Mouse (Mus musculus): ENCODE measurements around the gene 2300002M23Rik. TPM values are rescaled to one million over a fixed set of nuclear protein-coding genes. Genes with fewer than 3 reads are reported as not detected.

The 2300002M23Rik gene
- polyA plus RNA-seq, 1 experiment from 2014 or later, result not detected

DNA sequence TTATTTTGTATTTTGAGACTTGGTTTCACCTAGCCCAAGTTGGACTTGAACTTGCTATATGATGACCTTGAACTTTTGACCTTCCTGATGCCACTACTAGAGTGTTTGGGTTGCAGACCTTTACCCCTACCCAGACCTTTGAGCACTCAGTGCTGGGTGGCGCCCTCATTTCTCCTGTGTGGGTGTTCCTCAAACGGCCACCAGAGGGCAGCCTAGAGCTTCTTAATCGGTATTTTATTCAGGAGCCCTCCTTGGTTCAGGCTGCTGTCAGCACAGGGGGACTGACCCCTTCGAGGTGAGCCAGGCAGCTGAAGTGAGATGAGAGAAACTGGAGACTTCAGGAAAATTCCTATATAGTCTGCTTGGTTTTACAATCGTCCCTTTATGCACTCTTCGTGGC lies 22.6 kb upstream of the 2300002M23Rik start:
- Histone ChIP-seq H3K9me3 (no peaks in the 10 kb centered on the region), H3K27me3 (replicated peaks; ENCODE audit: low read depth, poor library complexity, severe bottlenecking) (no peaks in the 10 kb centered on the region), H3K4me1 (peaks cover 10% of the 10 kb centered on the region), H3K36me3 (replicated peaks) (no peaks in the 10 kb centered on the region), H3K4me3 (no peak overlapping the region), H3K27ac (replicated peaks) (no peak overlapping the region)
- 35% methylated on average over 6 of the region's 6 CpGs for WGBS
- peak; percentile 69 for DNase-seq (ENCODE audit: low spot score)

DNA sequence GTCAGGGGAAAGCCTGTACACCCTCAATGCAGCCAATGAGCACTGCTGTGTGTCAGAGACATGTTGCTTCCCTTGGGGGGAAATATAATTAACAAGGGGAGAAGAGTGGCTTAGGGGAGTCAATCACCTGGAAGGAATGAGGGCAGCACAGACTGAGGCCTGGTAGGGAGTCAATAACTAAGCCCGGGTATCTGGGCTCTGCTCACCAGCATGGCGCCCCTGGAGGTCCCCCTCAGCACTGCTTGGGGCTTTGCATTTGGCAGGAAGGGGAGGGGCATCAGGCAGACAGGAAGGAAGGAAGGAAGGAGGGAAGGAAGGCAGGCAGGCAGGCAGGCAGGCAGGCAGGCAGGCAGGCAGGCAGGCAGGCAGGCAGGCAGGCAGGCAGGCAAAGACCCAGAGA lies 19.8 kb upstream of the 2300002M23Rik start:
- H3K27me3 ChIP-seq (replicated peaks; ENCODE audit: low read depth, poor library complexity, severe bottlenecking), result peaks cover 7% of the 10 kb centered on the region; the same call in 1 of the 2 replicates
- H3K4me3 ChIP-seq, result no peak overlapping the region
- H3K36me3 ChIP-seq (replicated peaks), result no peaks in the 10 kb centered on the region
- DNase-seq (ENCODE audit: low spot score), result no peak
- 0 out of 2 replicates have a peak, but pooled peaks cover 2% of the 10 kb centered on the region for H3K9me3 ChIP-seq
- H3K27ac ChIP-seq (replicated peaks), result no peak overlapping the region
- H3K4me1 ChIP-seq, result peaks cover 16% of the 10 kb centered on the region
- WGBS, result 62% methylated on average over 2 of the region's 2 CpGs

- no peaks in the 10 kb centered on the region for H3K36me3 ChIP-seq (replicated peaks)
- H3K27me3 ChIP-seq (replicated peaks; ENCODE audit: low read depth, poor library complexity, severe bottlenecking), result peaks cover 7% of the 10 kb centered on the region; the same call in 1 of the 2 replicates
- 0 out of 2 replicates have a peak, but pooled peaks cover 2% of the 10 kb centered on the region for H3K9me3 ChIP-seq
- H3K4me1 ChIP-seq, result peaks cover 10% of the 10 kb centered on the region; the same call in 1 of the 2 replicates
- no peak for DNase-seq (ENCODE audit: low spot score)
- 20% methylated on average over 5 of the region's 5 CpGs for WGBS
- no peak overlapping the region for H3K4me3 ChIP-seq
- no peak overlapping the region for H3K27ac ChIP-seq (replicated peaks)
Measured at GRCm38 (mm10) chr17:35548636-35549035, 18.6 kb upstream of the 2300002M23Rik start.

- no peaks in the 10 kb centered on the region for H3K36me3 ChIP-seq (replicated peaks)
- no peak overlapping the region for H3K27ac ChIP-seq (replicated peaks)
- WGBS, result 53% methylated on average over 15 of the region's 15 CpGs
- H3K9me3 ChIP-seq, result 0 out of 2 replicates have a peak, but pooled peaks cover 2% of the 10 kb centered on the region
- H3K4me1 ChIP-seq, result peaks cover 10% of the 10 kb centered on the region; the same call in 1 of the 2 replicates
- no peak for DNase-seq (ENCODE audit: low spot score)
- peaks cover 7% of the 10 kb centered on the region; the same call in 1 of the 2 replicates for H3K27me3 ChIP-seq (replicated peaks; ENCODE audit: low read depth, poor library complexity, severe bottlenecking)
- no peak overlapping the region for H3K4me3 ChIP-seq
Measured at GRCm38 (mm10) chr17:35549437-35550142, 17.7 kb upstream of the 2300002M23Rik start.

GRCm38 (mm10) chr17:35550143-35550494 lies 17.1 kb upstream of the 2300002M23Rik start:
- Histone ChIP-seq H3K4me1 (peaks cover 10% of the 10 kb centered on the region; the same call in 1 of the 2 replicates), H3K9me3 (0 out of 2 replicates have a peak, but pooled peaks cover 2% of the 10 kb centered on the region), H3K4me3 (no peak overlapping the region), H3K27ac (replicated peaks) (no peak overlapping the region), H3K36me3 (replicated peaks) (no peaks in the 10 kb centered on the region), H3K27me3 (replicated peaks; ENCODE audit: low read depth, poor library complexity, severe bottlenecking) (peaks cover 7% of the 10 kb centered on the region; the same call in 1 of the 2 replicates)
- 91% methylated on average over 4 of the region's 4 CpGs for WGBS
- no peak for DNase-seq (ENCODE audit: low spot score)

- no peak overlapping the region for H3K4me3 ChIP-seq
- 52% methylated on average over 8 of the region's 8 CpGs for WGBS
Measured at GRCm38 (mm10) chr17:35550871-35551270, 16.4 kb upstream of the 2300002M23Rik start.

DNA sequence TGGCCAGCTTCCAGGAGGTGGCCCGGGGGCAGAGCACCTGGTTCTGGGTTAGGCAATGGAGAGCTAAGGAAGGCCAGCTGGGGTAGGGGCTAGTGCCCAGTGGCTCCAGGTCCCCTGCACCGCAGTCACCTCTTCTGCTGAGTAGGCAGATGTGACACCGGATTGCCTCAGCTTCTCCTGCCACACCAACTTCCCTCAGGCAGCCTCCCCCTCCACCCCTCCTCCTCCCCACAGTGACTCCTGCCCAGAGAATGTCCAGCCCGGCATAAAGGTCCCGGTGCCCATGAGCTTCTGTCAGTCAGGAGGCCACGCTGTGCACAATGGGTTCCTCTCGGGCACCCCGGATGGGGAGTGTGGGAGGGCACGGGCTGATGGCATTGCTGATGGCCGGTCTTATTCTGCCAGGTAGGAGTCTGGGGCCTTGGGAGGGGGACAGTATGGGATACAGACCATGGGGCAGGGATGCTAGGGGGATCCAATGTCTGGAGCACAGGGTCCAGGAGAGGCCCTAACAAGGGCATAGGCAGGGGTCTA lies 15.3 kb upstream of the 2300002M23Rik start, which contains the start of gene Cdsn:
Gene Cdsn (plus strand): TSS at position 248 of the 534 bp plus-strand sequence.
- no peaks in the 10 kb centered on the region for H3K36me3 ChIP-seq (replicated peaks)
- H3K9me3 ChIP-seq, result 0 out of 2 replicates have a peak, but pooled peaks cover 4% of the 10 kb centered on the region
- WGBS, result 77% methylated on average over 10 of the region's 10 CpGs
- H3K4me1 ChIP-seq, result peaks cover 10% of the 10 kb centered on the region; the same call in 1 of the 2 replicates
- H3K27me3 ChIP-seq (replicated peaks; ENCODE audit: low read depth, poor library complexity, severe bottlenecking), result peaks cover 7% of the 10 kb centered on the region; the same call in 1 of the 2 replicates
- no peak within 1 kb of the TSS for H3K4me3 ChIP-seq
- no peak within 1 kb of the TSS for H3K27ac ChIP-seq (replicated peaks)
- DNase-seq (ENCODE audit: low spot score), result no peak

More at GRCm38 (mm10) chr17:35550871-35551270, 16.4 kb upstream of the 2300002M23Rik start:
- DNase-seq (ENCODE audit: low spot score), result no peak
- Histone ChIP-seq H3K27ac (replicated peaks) (no peak overlapping the region), H3K4me1 (peaks cover 10% of the 10 kb centered on the region; the same call in 1 of the 2 replicates), H3K27me3 (replicated peaks; ENCODE audit: low read depth, poor library complexity, severe bottlenecking) (peaks cover 7% of the 10 kb centered on the region; the same call in 1 of the 2 replicates), H3K9me3 (0 out of 2 replicates have a peak, but pooled peaks cover 4% of the 10 kb centered on the region), H3K36me3 (replicated peaks) (no peaks in the 10 kb centered on the region)

- H3K9me3 ChIP-seq, result 0 out of 2 replicates have a peak, but pooled peaks cover 4% of the 10 kb centered on the region
- H3K4me1 ChIP-seq, result peaks cover 10% of the 10 kb centered on the region; the same call in 1 of the 2 replicates
- H3K27me3 ChIP-seq (replicated peaks; ENCODE audit: low read depth, poor library complexity, severe bottlenecking), result peaks cover 7% of the 10 kb centered on the region; the same call in 1 of the 2 replicates
- no peaks in the 10 kb centered on the region for H3K36me3 ChIP-seq (replicated peaks)
- H3K27ac ChIP-seq (replicated peaks), result no peak overlapping the region
- no peak for DNase-seq (ENCODE audit: low spot score)
- no peak overlapping the region for H3K4me3 ChIP-seq
- WGBS, result 85% methylated on average over 5 of the region's 5 CpGs
Measured at GRCm38 (mm10) chr17:35554321-35554720, 12.9 kb upstream of the 2300002M23Rik start.

DNA sequence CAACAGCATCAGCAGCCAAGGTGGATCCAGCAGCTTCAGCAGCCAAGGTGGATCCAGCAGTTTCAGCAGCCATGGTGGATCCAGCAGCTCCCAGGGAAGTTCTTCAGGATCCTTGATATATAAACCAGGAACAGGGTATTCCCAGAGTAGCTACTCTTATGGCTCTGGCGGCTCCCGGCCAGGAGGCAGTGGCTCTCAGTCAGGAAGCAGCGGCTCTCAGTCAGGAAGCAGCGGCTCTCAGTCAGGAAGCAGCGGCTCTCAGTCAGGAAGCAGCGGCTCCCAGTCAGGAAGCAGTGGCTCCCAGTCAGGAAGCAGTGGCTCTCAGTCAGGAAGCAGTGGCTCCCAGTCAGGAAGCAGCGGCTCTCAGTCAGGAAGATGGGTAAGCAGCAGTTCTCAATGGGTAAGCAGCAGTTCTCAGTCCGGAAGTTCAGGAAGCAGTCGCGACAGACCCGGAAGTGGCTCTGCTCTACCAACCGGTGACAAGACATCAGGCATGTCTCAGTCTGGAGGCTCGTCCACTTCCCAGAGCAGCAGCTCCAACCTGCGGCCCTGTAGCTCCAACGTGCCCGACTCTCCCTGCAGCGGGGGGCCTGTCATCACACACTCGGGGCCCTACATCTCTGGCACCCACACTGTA lies 12.4 kb upstream of the 2300002M23Rik start:
- no peak for DNase-seq (ENCODE audit: low spot score)
- Histone ChIP-seq H3K9me3 (0 out of 2 replicates have a peak, but pooled peaks cover 4% of the 10 kb centered on the region), H3K27ac (replicated peaks) (no peak overlapping the region), H3K36me3 (replicated peaks) (no peaks in the 10 kb centered on the region), H3K4me3 (no peak overlapping the region), H3K4me1 (0 out of 2 replicates have a peak, but pooled peaks cover 4% of the 10 kb centered on the region), H3K27me3 (replicated peaks; ENCODE audit: low read depth, poor library complexity, severe bottlenecking) (peaks cover 7% of the 10 kb centered on the region; the same call in 1 of the 2 replicates)
- WGBS, result 91% methylated on average over 18 of the region's 18 CpGs

- Histone ChIP-seq H3K27ac (replicated peaks) (no peak overlapping the region), H3K9me3 (0 out of 2 replicates have a peak, but pooled peaks cover 2% of the 10 kb centered on the region), H3K4me3 (no peak overlapping the region), H3K36me3 (replicated peaks) (no peaks in the 10 kb centered on the region), H3K4me1 (no peaks in the 10 kb centered on the region), H3K27me3 (replicated peaks; ENCODE audit: low read depth, poor library complexity, severe bottlenecking) (0 out of 2 replicates have a peak, but pooled peaks cover 7% of the 10 kb centered on the region)
- DNase-seq (ENCODE audit: low spot score), result no peak
- WGBS, result 92% methylated on average over 13 of the region's 13 CpGs
Measured at GRCm38 (mm10) chr17:35556186-35556765, 11.0 kb upstream of the 2300002M23Rik start.

- peak; percentile 58 for DNase-seq (ENCODE audit: low spot score)
- H3K27me3 ChIP-seq (replicated peaks; ENCODE audit: low read depth, poor library complexity, severe bottlenecking), result 0 out of 2 replicates have a peak, but pooled peaks cover 4% of the 10 kb centered on the region
- 0 out of 2 replicates have a peak, but pooled peaks cover 2% of the 10 kb centered on the region for H3K9me3 ChIP-seq
- no peaks in the 10 kb centered on the region for H3K4me1 ChIP-seq
- H3K27ac ChIP-seq (replicated peaks), result no peak overlapping the region
- WGBS, result 31% methylated on average over 5 of the region's 5 CpGs
- H3K36me3 ChIP-seq (replicated peaks), result no peaks in the 10 kb centered on the region
- H3K4me3 ChIP-seq, result no peak overlapping the region
Measured at GRCm38 (mm10) chr17:35556812-35557211, 10.4 kb upstream of the 2300002M23Rik start.

GRCm38 (mm10) chr17:35557351-35557750 lies 9.9 kb upstream of the 2300002M23Rik start:
- Histone ChIP-seq H3K4me3 (no peak overlapping the region), H3K9me3 (0 out of 2 replicates have a peak, but pooled peaks cover 2% of the 10 kb centered on the region), H3K4me1 (no peaks in the 10 kb centered on the region), H3K36me3 (replicated peaks) (no peaks in the 10 kb centered on the region), H3K27ac (replicated peaks) (no peak overlapping the region), H3K27me3 (replicated peaks; ENCODE audit: low read depth, poor library complexity, severe bottlenecking) (no peaks in the 10 kb centered on the region)
- WGBS, result 81% methylated on average over 9 of the region's 9 CpGs
- no peak for DNase-seq (ENCODE audit: low spot score)
